ENCODE assay signal across 12 mouse cellular contexts in the genomic region with DNA sequence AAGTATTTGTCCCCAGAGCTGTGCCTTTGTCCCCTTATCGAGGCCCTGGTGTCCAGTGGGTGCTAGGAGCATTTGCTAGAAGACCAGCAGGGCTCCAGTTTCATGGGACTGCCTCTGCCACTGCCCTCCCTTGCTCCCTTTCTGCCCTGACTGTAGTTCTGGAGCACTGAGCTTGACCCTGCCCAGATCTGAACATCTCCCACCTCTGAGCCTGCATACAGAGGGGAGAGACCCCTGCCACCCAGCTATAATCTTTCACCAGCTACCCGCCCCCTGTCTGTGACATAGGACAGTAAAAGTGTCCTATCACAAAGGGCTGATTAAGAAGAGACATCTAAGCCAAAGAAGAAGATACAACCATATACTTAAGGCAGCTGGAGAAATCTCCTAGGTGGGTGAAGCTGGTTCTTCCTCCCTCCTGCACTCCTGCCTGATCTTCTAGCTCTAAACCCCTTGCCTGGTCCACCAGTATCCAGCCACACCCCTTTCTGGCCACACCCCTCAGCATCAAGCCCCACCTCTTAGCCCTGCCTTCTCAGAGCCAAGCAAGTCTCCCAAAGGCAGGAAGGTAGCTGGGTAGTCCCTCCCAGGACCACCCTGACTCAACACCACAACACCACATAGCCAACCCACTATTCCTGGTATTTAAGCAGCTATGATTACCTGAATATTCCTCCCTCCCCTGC. TPM values are rescaled to one million over a fixed set of nuclear protein-coding genes. Genes with fewer than 3 reads are reported as not detected.
DNase-seq lines count a peak whose midpoint lies in the region; ATAC-seq and TF ChIP-seq lines count a peak whose summit lies in the region.
"Had no signal": no experiment of that assay in that cellular context is flagged by ENCODE, and none has a peak within 500 bp of the region (broad histone marks: within the 10 kb centered on the region; RNA-seq: fewer than 3 reads in every experiment).

No protein-coding gene starts in this region.

- H3K36me3 ChIP-seq in hindbrain, embryonic 16.5 days (ENCODE audit: control insufficient read depth, insufficient read depth, low read length) = no peaks in the 10 kb centered on the region
- H3K36me3 ChIP-seq in stomach, postnatal 0 days (ENCODE audit: control insufficient read depth, insufficient read depth, low read length) = no peaks in the 10 kb centered on the region

- no peak for TF ChIP-seq CTCF in gastrocnemius, adult 2 months (IDR thresholded peaks at IDR 0.05)
- no peak for TF ChIP-seq CTCF in stomach, postnatal 0 days (IDR thresholded peaks at IDR 0.05; ENCODE audit: low read depth)

- WGBS in hindbrain, embryonic 16.5 days = 53% methylated on average over 2 of the region's 2 CpGs
- WGBS in stomach, postnatal 0 days = 57% methylated on average over 2 of the region's 2 CpGs

- H3K9ac ChIP-seq in hindbrain, embryonic 16.5 days (ENCODE audit: low read depth, low read length) = no peak overlapping the region
- H3K9ac ChIP-seq in stomach, postnatal 0 days (ENCODE audit: low read length) = no peak overlapping the region

- peak; percentile 31; the same call in 1 of the 2 replicates for ATAC-seq in hindbrain, embryonic 16.5 days
- 0 out of 2 replicates have a peak, but pooled peaks have one; percentile 25 for ATAC-seq in stomach, postnatal 0 days (ENCODE audit: low FRiP score, low TSS enrichment)

- no peak for DNase-seq in gastrocnemius, adult 2 months
- no peak for DNase-seq in gastrocnemius, postnatal 10 days
- DNase-seq in retina, postnatal 1 day = peak; percentile 48
- DNase-seq in retina, embryonic 14.5 days (ENCODE audit: low spot score) = no peak
- no peak for DNase-seq in stomach, postnatal 0 days (ENCODE audit: low spot score)
- no peak for DNase-seq in Muller cell, postnatal 12 days (ENCODE audit: inconsistent ontology term)
- DNase-seq in heart, postnatal 4 days = no peak
- DNase-seq: adrenal gland, postnatal 14 days; B cell, adult 2 months; heart, adult 11 months; liver had no signal

- peak overlapping the region; percentile 45 for H3K4me3 ChIP-seq in gastrocnemius, adult 2 months
- H3K4me3 ChIP-seq in hindbrain, embryonic 16.5 days (ENCODE audit: low read length) = no peak overlapping the region
- H3K4me3 ChIP-seq in stomach, postnatal 0 days (ENCODE audit: low read depth, low read length) = no peak overlapping the region

- H3K9me3 ChIP-seq in hindbrain, embryonic 16.5 days (ENCODE audit: control insufficient read depth, low read length) = no peaks in the 10 kb centered on the region
- no peaks in the 10 kb centered on the region for H3K9me3 ChIP-seq in stomach, postnatal 0 days (ENCODE audit: control insufficient read depth, low read length)

- intact Hi-C loops in gastrocnemius, adult 2 months (cut with DNase I) = no loop called here

- peak overlapping the region; percentile 66 for H3K27ac ChIP-seq in gastrocnemius, adult 2 months
- H3K27ac ChIP-seq in hindbrain, embryonic 16.5 days (ENCODE audit: low read depth, low read length) = no peak overlapping the region
- no peak overlapping the region for H3K27ac ChIP-seq in stomach, postnatal 0 days (replicated peaks)

- no peak overlapping the region for H3K4me2 ChIP-seq in hindbrain, embryonic 16.5 days (ENCODE audit: low read length)
- H3K4me2 ChIP-seq in stomach, postnatal 0 days (replicated peaks; ENCODE audit: low read depth) = no peak overlapping the region

- H3K27me3 ChIP-seq in hindbrain, embryonic 16.5 days (replicated peaks; ENCODE audit: control insufficient read depth, insufficient read depth, low read length) = no peaks in the 10 kb centered on the region; the same call in 1 of the 2 replicates
- no peaks in the 10 kb centered on the region for H3K27me3 ChIP-seq in stomach, postnatal 0 days (ENCODE audit: control insufficient read depth, insufficient read depth, low read length)

- peaks cover 12% of the 10 kb centered on the region for H3K4me1 ChIP-seq in hindbrain, embryonic 16.5 days (ENCODE audit: control insufficient read depth, insufficient read depth, low read depth, low read length)
- H3K4me1 ChIP-seq in stomach, postnatal 0 days (replicated peaks; ENCODE audit: control insufficient read depth, insufficient read depth) = no peaks in the 10 kb centered on the region

- TF ChIP-seq EP300 in stomach, postnatal 0 days (optimal IDR thresholded peaks at IDR 0.05) = no peak

RNA-seq across cellular contexts. Expression of a gene that starts 31.9 kb away (rescaled TPM):
- total RNA-seq in gastrocnemius, adult 2 months (2021) = 10 to 100 TPM; 23.2 to 23.5 TPM
- 100 to 1,000 TPM; 954 to 996 TPM for total RNA-seq in gastrocnemius, postnatal 10 days (2021)
- polyA plus RNA-seq in hindbrain, embryonic 16.5 days (2015; fragmentation: Nextera tagmentation; extraction: Ambion mirVana) = 165 and 231 TPM in 2 replicates
- polyA plus RNA-seq in stomach, postnatal 0 days (2015; fragmentation: Nextera tagmentation; extraction: Ambion mirVana) = 185 and 199 TPM in 2 replicates
- total RNA-seq in heart, postnatal 4 days (2021) = 10 to 100 TPM; 56.1 to 60.4 TPM

RNA-seq across cellular contexts. Expression of a gene that starts 44.6 kb away (rescaled TPM):
- under 1 TPM; 0.17 to 0.20 TPM for total RNA-seq in gastrocnemius, adult 2 months (2021)
- total RNA-seq in gastrocnemius, postnatal 10 days (2021) = under 1 TPM; 0.35 to 0.54 TPM
- polyA plus RNA-seq in hindbrain, embryonic 16.5 days (2015; fragmentation: Nextera tagmentation; extraction: Ambion mirVana) = 0.79 and 1.00 TPM in 2 replicates
- polyA plus RNA-seq in stomach, postnatal 0 days (2015; fragmentation: Nextera tagmentation; extraction: Ambion mirVana) = 27.0 and 28.1 TPM in 2 replicates
- total RNA-seq in heart, postnatal 4 days (2021) = under 1 TPM; 0.45 to 0.55 TPM

Comparison
In these comparisons a context has a peak if more than half of its experiments do, and no peak if none do; other contexts are left out.
1. RNA of a gene that starts 31.9 kb away (total RNA-seq): 954 to 996 TPM in gastrocnemius, postnatal 10 days; 56.1 to 60.4 TPM in heart, postnatal 4 days and 23.2 to 23.5 TPM in gastrocnemius, adult 2 months; every median in the first group is over 10 times any median in the second.